Mouse (Mus musculus): ENCODE measurements around the gene Impg2. TPM values are rescaled to one million over a fixed set of nuclear protein-coding genes. Genes with fewer than 3 reads are reported as not detected.

Gene Impg2
- total RNA-seq (2021), result under 1 TPM; 0.28 to 0.42 TPM
- long read RNA-seq, experiment 1, result 0 reads
- long read RNA-seq, experiment 2, result 0 reads

- no peak for DNase-seq (ENCODE audit: low spot score in 2 of 2)
Observed at GRCm38 (mm10) chr16:56204051-56204450, at the start of gene Impg2. Gene Impg2, plus strand, starts transcription at chr16:56204313.

GRCm38 (mm10) chr16:56163466-56163865 lies 40.6 kb upstream of the Impg2 start:
- no peak for DNase-seq (ENCODE audit: low spot score in 2 of 2)

GRCm38 (mm10) chr16:56170247-56170646 lies 33.9 kb upstream of the Impg2 start:
- no peak for DNase-seq (ENCODE audit: low spot score in 2 of 2)

- DNase-seq (ENCODE audit: low spot score in 2 of 2), result no peak
Observed at GRCm38 (mm10) chr16:56175867-56176581, 28.1 kb upstream of the Impg2 start.

GRCm38 (mm10) chr16:56186863-56187262 lies 17.2 kb upstream of the Impg2 start:
- no peak for DNase-seq (ENCODE audit: low spot score in 2 of 2)

GRCm38 (mm10) chr16:56188198-56188597 lies 15.9 kb upstream of the Impg2 start:
- no peak for DNase-seq (ENCODE audit: low spot score in 2 of 2)

GRCm38 (mm10) chr16:56212740-56213139 lies 8.6 kb downstream of the Impg2 start:
- DNase-seq (ENCODE audit: low spot score in 2 of 2), result no peak

GRCm38 (mm10) chr16:56227686-56228085 lies 23.6 kb downstream of the Impg2 start:
- DNase-seq (ENCODE audit: low spot score in 2 of 2), result no peak

GRCm38 (mm10) chr16:56229455-56229854 lies 25.3 kb downstream of the Impg2 start:
- no peak for DNase-seq (ENCODE audit: low spot score in 2 of 2)

GRCm38 (mm10) chr16:56231300-56231699 lies 27.2 kb downstream of the Impg2 start:
- DNase-seq (ENCODE audit: low spot score in 2 of 2), result no peak

GRCm38 (mm10) chr16:56232736-56233135 lies 28.6 kb downstream of the Impg2 start:
- no peak for DNase-seq (ENCODE audit: low spot score in 2 of 2)

GRCm38 (mm10) chr16:56246031-56246430 lies 41.9 kb downstream of the Impg2 start:
- no peak for DNase-seq (ENCODE audit: low spot score in 2 of 2)

- no peak for DNase-seq (ENCODE audit: low spot score in 2 of 2)
Observed at GRCm38 (mm10) chr16:56273917-56274316, 69.8 kb downstream of the Impg2 start.

- DNase-seq (ENCODE audit: low spot score in 2 of 2), result no peak
Observed at GRCm38 (mm10) chr16:56279060-56279459, 74.9 kb downstream of the Impg2 start.

GRCm38 (mm10) chr16:56279752-56280151 lies 75.6 kb downstream of the Impg2 start:
- no peak for DNase-seq (ENCODE audit: low spot score in 2 of 2)

GRCm38 (mm10) chr16:56281336-56281735 lies 77.2 kb downstream of the Impg2 start:
- no peak for DNase-seq (ENCODE audit: low spot score in 2 of 2)

- no peak for DNase-seq (ENCODE audit: low spot score in 2 of 2)
Observed at GRCm38 (mm10) chr16:56283330-56283729, 79.2 kb downstream of the Impg2 start.

GRCm38 (mm10) chr16:56283873-56284272 lies 79.8 kb downstream of the Impg2 start:
- DNase-seq (ENCODE audit: low spot score in 2 of 2), result no peak

- no peak for DNase-seq (ENCODE audit: low spot score in 2 of 2)
Observed at GRCm38 (mm10) chr16:56286076-56286475, 82.0 kb downstream of the Impg2 start.

- DNase-seq (ENCODE audit: low spot score in 2 of 2), result no peak
Observed at GRCm38 (mm10) chr16:56286977-56287376, 82.9 kb downstream of the Impg2 start.

- DNase-seq (ENCODE audit: low spot score in 2 of 2), result no peak
Observed at GRCm38 (mm10) chr16:56294887-56295286, 90.8 kb downstream of the Impg2 start.

GRCm38 (mm10) chr16:56295888-56296648 lies 92.0 kb downstream of the Impg2 start:
- DNase-seq (ENCODE audit: low spot score in 2 of 2), result no peak

Measured in adrenal gland, postnatal 4 days (tissue).